Mouse (Mus musculus) Muller cell, postnatal 12 days (primary cell): ENCODE data around the gene Bbs10.

Experiments used
- DNase-seq: peaks from one replicate; pipeline ENCODE4 v3.0.0-alpha.2; 2015; ENCODE audit errors: inconsistent ontology term

Bbs10 gene

GRCm38 (mm10) chr10:111298140-111299098, at the start of gene Bbs10:
Bbs10 (plus strand) TSS chr10:111298679.
- peak; percentile 98 for DNase-seq

- no peak for DNase-seq
Measured at GRCm38 (mm10) chr10:111250192-111250591, 48.3 kb upstream of the Bbs10 start.

- DNase-seq: no peak
Measured at GRCm38 (mm10) chr10:111251666-111252065, 46.8 kb upstream of the Bbs10 start.

- no peak for DNase-seq
Measured at GRCm38 (mm10) chr10:111255228-111255627, 43.3 kb upstream of the Bbs10 start.

GRCm38 (mm10) chr10:111256156-111256555, 42.3 kb upstream of the Bbs10 start:
- DNase-seq: no peak

GRCm38 (mm10) chr10:111257358-111257757, 41.1 kb upstream of the Bbs10 start:
- peak; percentile 36 for DNase-seq

- no peak for DNase-seq
Measured at GRCm38 (mm10) chr10:111258256-111258655, 40.2 kb upstream of the Bbs10 start.

GRCm38 (mm10) chr10:111271687-111272086, 26.8 kb upstream of the Bbs10 start:
- no peak for DNase-seq

- DNase-seq: no peak
Measured at GRCm38 (mm10) chr10:111272905-111273304, 25.6 kb upstream of the Bbs10 start.

- peak; percentile 20 for DNase-seq
Measured at GRCm38 (mm10) chr10:111273463-111274088, 24.9 kb upstream of the Bbs10 start.

- no peak for DNase-seq
Measured at GRCm38 (mm10) chr10:111275822-111276221, 22.7 kb upstream of the Bbs10 start.

- peak; percentile 16 for DNase-seq
Measured at GRCm38 (mm10) chr10:111297631-111298030, 848 bp upstream of the Bbs10 start.

GRCm38 (mm10) chr10:111299591-111299990, 1.1 kb downstream of the Bbs10 start:
- peak; percentile 40 for DNase-seq

- DNase-seq: no peak
Measured at GRCm38 (mm10) chr10:111301041-111301440, 2.6 kb downstream of the Bbs10 start.

GRCm38 (mm10) chr10:111302486-111302885, 4.0 kb downstream of the Bbs10 start:
- no peak for DNase-seq

GRCm38 (mm10) chr10:111308850-111309501, 10.5 kb downstream of the Bbs10 start:
- DNase-seq: no peak

GRCm38 (mm10) chr10:111313282-111313681, 14.8 kb downstream of the Bbs10 start:
- no peak for DNase-seq

GRCm38 (mm10) chr10:111314636-111315395, 16.3 kb downstream of the Bbs10 start:
- peak; percentile 65 for DNase-seq

- no peak for DNase-seq
Measured at GRCm38 (mm10) chr10:111315940-111316339, 17.5 kb downstream of the Bbs10 start.

GRCm38 (mm10) chr10:111318021-111318420, 19.5 kb downstream of the Bbs10 start:
- no peak for DNase-seq

GRCm38 (mm10) chr10:111318805-111319500, 20.5 kb downstream of the Bbs10 start:
- no peak for DNase-seq
